Mouse (Mus musculus) ovary, postnatal 36 days (tissue): ENCODE data around the gene Atp5d.

ENCODE experiments used
- DNase-seq: peaks from one replicate; pipeline ENCODE4 v3.0.0; 2022; ENCODE audit warnings: low spot score, mixed read lengths

The Atp5d gene

DNA sequence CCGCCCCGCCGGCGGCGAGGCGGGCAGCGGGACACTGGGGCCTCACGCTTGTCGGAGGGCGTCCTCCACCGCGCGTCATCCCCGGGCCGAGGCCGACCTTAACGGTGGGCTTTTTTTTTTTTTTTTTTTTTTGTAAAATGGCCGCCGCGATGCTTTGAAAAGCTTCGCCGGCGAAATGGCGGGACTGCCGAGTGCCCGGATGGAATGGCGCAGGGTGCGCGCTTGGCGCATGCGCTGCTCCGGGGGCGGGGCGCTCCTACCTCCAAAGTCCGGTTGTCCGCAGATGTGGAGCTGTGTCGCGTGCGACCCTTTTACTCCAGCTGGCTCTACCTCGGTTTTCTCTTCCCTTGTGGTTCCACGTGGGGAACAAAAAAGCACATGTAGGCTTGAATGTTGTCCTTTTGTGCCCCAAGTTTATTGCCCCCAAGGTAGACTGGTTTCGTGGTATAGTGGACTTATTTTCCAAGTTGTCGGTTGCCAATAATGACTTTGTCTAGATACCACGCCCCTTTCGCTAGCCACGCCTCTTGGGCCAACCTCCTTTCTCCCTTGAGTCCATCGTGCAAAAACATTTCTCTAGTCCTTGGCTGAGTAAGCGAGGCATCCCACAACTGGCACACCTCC is 29.7 kb downstream of the Atp5d start:
- DNase-seq: peak; percentile 93

- DNase-seq: no peak
Measured at GRCm38 (mm10) chr10:80169070-80169469, 30.6 kb downstream of the Atp5d start.

DNA sequence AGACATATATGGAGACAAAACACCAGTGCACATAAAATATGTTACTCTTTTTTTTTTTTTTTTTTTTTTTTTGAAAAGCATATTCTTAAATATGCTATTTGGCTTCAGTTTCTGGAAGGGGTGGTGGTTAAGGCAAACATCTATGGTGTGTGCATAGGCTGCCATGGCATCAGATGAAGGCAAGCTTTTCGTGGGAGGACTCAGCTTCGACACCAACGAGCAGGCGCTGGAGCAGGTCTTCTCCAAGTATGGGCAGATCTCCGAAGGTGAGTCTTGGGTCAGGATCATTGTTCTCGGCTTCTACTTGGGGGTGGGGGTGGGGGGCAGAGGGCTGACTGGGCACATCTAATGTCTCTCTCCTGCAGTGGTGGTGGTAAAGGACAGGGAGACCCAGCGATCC is 31.2 kb downstream of the Atp5d start:
- DNase-seq: no peak

- no peak for DNase-seq
Measured at GRCm38 (mm10) chr10:80170052-80170451, 31.6 kb downstream of the Atp5d start.

- DNase-seq: no peak
Measured at GRCm38 (mm10) chr10:80170601-80171021, 32.2 kb downstream of the Atp5d start.

GRCm38 (mm10) chr10:80171252-80171651 is 32.8 kb downstream of the Atp5d start:
- no peak for DNase-seq

DNA sequence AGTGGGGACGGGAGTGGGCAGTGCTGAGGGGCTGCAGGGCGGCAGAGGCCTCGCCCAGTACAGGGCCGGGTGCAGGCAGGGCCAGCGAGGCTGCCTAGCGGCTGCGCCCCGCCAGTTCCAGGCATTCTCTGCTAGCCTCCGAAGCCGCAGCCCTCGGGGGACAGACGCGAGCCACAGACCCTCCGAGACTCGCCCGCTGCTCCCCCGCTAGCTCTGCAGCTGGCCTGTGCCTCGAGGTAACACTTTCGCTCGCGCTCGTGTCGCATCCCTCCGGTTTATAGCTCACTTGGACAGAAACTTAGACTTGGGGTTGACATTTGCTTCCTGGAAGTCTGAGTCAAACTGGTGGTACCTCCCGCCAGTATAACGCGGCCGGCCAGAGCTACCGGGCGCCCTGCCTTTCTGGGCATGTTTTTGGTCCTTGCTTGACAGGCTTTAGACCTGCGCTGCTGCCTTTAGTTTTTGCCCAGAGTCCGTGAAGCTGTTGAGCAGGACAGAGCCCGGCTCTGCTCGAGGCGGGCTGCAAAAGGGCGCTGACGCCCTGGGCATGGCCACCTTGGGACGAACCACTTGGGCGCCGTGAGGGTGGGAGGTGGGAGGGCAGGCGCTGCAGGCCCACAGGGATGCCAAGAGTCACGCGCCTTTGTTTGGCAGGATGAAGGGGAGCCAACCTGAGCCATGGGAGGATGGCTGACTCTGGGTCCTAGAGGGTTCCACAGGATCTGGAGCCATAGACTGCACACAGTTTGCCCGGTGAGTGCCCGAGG is 33.5 kb downstream of the Atp5d start:
- no peak for DNase-seq

GRCm38 (mm10) chr10:80172527-80173292 is 34.3 kb downstream of the Atp5d start, which contains the start of gene 1600002K03Rik:
TSS of gene 1600002K03Rik (plus strand) at chr10:80172944.
- peak; percentile 84 for DNase-seq

DNA sequence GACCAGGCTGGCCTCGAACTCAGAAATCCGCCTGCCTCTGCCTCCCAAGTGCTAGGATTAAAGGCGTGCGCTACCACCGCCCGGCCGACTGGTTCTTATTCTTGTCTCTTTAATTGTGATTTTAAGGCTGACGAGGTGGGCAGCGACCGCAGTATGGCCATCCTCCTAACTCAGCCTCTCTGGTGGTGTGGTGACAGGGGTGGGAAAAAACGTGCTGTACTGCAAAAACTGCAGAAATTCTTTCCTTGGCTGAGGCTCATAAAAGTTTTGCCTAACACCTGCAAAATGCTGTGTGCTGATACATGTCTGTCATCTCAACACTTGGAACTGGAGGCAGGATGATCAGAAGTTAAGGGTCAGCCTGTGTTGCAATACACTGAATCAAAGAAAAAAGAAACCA is 34.9 kb downstream of the Atp5d start:
- no peak for DNase-seq

DNA sequence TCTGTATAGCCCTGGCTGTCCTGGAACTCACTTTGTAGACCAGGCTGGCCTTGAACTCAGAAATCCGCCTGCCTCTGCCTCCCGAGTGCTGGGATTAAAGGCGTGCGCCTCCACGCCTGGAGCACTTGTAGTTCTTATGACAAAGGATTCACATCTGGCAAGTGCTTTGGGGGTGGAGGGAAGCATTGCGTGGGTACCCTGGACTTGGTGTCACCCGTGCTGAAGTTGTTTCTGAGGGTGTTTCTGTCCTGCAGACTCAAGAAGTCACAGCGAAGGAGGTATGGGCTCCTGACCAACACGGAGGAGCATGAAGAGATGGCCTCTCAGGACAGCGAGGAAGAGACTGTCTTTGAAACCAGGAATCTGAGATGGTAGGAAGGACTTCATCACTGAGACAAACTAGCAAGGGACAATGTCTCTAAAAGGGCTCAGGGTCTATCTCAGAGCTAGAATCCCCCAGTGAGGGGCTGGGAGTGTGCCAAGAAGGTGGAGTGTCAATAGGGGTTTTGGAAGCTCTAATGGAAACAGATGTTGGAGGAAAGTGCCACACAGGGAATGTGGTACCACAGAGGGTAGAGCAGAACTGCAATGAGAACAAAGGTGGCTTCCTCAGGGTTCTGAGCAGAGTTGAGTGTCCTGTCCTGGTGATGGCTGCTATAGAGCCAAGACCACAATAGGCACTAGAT is 35.7 kb downstream of the Atp5d start:
- no peak for DNase-seq

- no peak for DNase-seq
Measured at GRCm38 (mm10) chr10:80174705-80175104, 36.3 kb downstream of the Atp5d start.

GRCm38 (mm10) chr10:80175536-80176269 is 37.3 kb downstream of the Atp5d start:
- DNase-seq: no peak

DNA sequence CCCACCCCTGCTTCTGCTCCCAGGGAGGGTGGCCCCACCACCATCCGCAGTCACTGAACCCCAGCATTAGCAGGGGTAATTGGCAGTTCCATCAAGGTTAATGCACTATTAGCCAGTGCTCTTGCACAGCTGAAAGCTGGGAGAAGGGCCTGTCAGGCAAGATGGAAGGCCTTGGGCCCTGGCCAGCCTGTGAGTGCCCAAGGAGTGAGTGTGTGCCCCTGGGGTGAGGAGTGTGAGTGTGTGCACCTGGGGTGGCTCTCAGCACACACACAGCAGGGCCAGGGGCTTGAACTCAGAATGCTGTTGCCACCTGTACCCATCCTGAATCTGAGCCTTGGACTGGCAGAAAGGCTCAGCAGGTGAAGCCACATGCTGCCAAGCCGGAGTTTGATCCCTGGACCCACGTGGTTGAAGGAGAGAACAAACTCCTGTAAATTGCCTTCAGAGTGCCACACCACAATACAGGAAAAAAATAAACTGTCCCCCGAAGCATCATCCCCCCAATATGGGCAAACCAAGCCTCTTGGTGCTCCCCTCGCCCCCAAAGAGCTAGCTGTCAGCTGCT is 37.9 kb downstream of the Atp5d start:
- no peak for DNase-seq

GRCm38 (mm10) chr10:80177441-80178279 is 39.2 kb downstream of the Atp5d start:
- no peak for DNase-seq

- DNase-seq: peak; percentile 71
Measured at GRCm38 (mm10) chr10:80179068-80180051, 40.9 kb downstream of the Atp5d start, which contains the start of gene Efna2. TSS of gene Efna2 (plus strand) at chr10:80179482.

GRCm38 (mm10) chr10:80180288-80180687 is 41.9 kb downstream of the Atp5d start:
- no peak for DNase-seq

GRCm38 (mm10) chr10:80180823-80181222 is 42.4 kb downstream of the Atp5d start:
- DNase-seq: no peak

DNA sequence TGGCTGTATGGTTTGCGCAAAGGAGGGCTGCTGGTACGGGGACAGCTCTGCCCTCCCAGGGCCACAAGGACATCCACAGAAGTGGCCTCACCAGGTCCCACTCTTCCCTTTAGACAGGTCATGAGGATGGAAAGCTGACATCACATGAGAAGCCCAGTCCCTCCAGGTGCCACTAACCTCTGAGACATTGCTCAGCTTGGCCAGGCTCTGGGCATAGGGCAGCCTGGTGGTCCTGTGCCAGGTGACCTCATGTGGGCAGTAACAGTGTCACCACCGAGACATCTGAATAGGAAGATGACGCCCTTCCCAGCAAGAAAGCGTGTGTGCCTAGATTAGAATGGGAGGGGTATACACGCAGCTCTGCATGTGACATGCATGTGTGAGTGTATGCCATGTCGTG is 44.1 kb downstream of the Atp5d start:
- no peak for DNase-seq

GRCm38 (mm10) chr10:80186649-80187048 is 48.2 kb downstream of the Atp5d start:
- DNase-seq: no peak
